Mouse (Mus musculus) midbrain, postnatal 0 days (tissue): ENCODE data around the gene Klhdc1. TPM values are rescaled to one million over a fixed set of nuclear protein-coding genes. Genes with fewer than 3 reads are reported as not detected.

Experiments
- ATAC-seq: fragments of 200-750 bp; cut with Nextera tagmentation; 2 replicates; pipeline ENCODE4 v1.8.0; 2017; ENCODE audit warnings: moderate number of reproducible peaks, mild to moderate bottlenecking, moderate TSS enrichment, moderate library complexity; ENCODE audit not compliant: low FRiP score
- DNase-seq: peaks from one replicate; pipeline ENCODE4 v3.0.0-alpha.2; 2015; ENCODE audit warnings: low spot score
- H3K27ac ChIP-seq: fragments of 300-500 bp; sonication (generic); 2 replicates; pipeline ENCODE4 v1.5.1; 2014; ENCODE audit warnings: low read depth, mild to moderate bottlenecking, low read length, mixed read lengths
- H3K27me3 ChIP-seq: fragments of 300-500 bp; sonication (generic); 2 replicates; pipeline ENCODE4 v1.6.1; 2014; ENCODE audit warnings: low read length, control low read depth, mixed read lengths; ENCODE audit not compliant: insufficient read depth
- H3K36me3 ChIP-seq: fragments of 300-500 bp; sonication (generic); 2 replicates; pipeline ENCODE4 v1.6.1; 2014; ENCODE audit warnings: low read length, control low read depth, mixed read lengths; ENCODE audit not compliant: insufficient read depth
- H3K4me1 ChIP-seq: fragments of 300-500 bp; sonication (generic); 2 replicates; pipeline ENCODE4 v1.6.1; 2014; ENCODE audit warnings: mild to moderate bottlenecking, control low read depth, antibody characterized with exemption, low read length, mixed read lengths; ENCODE audit not compliant: insufficient read depth
- H3K4me2 ChIP-seq: fragments of 300-500 bp; sonication (generic); 2 replicates; pipeline ENCODE4 v1.6.1; 2014; ENCODE audit warnings: low read depth, mild to moderate bottlenecking, low read length, mixed read lengths; ENCODE audit not compliant: poor library complexity, severe bottlenecking
- H3K4me3 ChIP-seq: fragments of 300-500 bp; sonication (generic); 2 replicates; pipeline ENCODE4 v1.5.1; 2014; ENCODE audit warnings: low read depth, mild to moderate bottlenecking, low read length, moderate library complexity
- H3K9ac ChIP-seq: fragments of 300-500 bp; sonication (generic); replicated peaks from 2 replicates; pipeline ENCODE4 v1.6.1; 2014; ENCODE audit warnings: mild to moderate bottlenecking, low read length, moderate library complexity, mixed read lengths; ENCODE audit not compliant: poor library complexity, severe bottlenecking
- H3K9me3 ChIP-seq: fragments of 300-500 bp; sonication (generic); 2 replicates; pipeline ENCODE4 v1.6.1; 2016; ENCODE audit warnings: low read length, control low read depth
- CTCF ChIP-seq: IDR thresholded peaks from 2 replicates; pipeline ENCODE4 v1.5.1; 2016; ENCODE audit warnings: antibody characterized with exemption, mild to moderate bottlenecking
- WGBS: fragments of 180-500 bp; shearing (Covaris S2); extraction: QIAGEN DNeasy Blood & Tissue Kit; methylation state at CpG from one replicate; pipeline ENCODE4 v1.1.7; 2014; 5-methylcytosine and 5-hydroxymethylcytosine counted together
- polyA plus RNA-seq: library from polyadenylated mRNA; unstranded; fragments of >200 nt; fragmentation: Nextera tagmentation; extraction: Ambion mirVana; gene quantifications from 2 replicates; pipeline ENCODE4 v1.2.1, GENCODE M21; 2015
- total RNA-seq: library from RNA; depleted of rRNA; stranded (reverse); fragments of >200 nt; gene quantifications from 2 replicates; pipeline ENCODE4 v1.2.3, GENCODE M21; 2014; rRNA removed

The Klhdc1 gene
- total and polyA plus RNA-seq, 2 experiments from 2014 or later: 8.5 to 25.6 TPM

GRCm38 (mm10) chr12:69318431-69318830, 77.5 kb downstream of the Klhdc1 start:
- H3K36me3 ChIP-seq: peaks cover 32% of the 10 kb centered on the region
- H3K4me2 ChIP-seq: no peak overlapping the region
- DNase-seq (no peak), ATAC-seq (no peak)
- no peak overlapping the region for H3K4me3 ChIP-seq
- H3K4me1 ChIP-seq: no peaks in the 10 kb centered on the region
- H3K27ac ChIP-seq: no peak overlapping the region
- no peaks in the 10 kb centered on the region for H3K9me3 ChIP-seq
- H3K9ac ChIP-seq: no peak overlapping the region
- no peak for TF ChIP-seq CTCF
- no peaks in the 10 kb centered on the region for H3K27me3 ChIP-seq

- Histone ChIP-seq H3K4me3 (no peak overlapping the region), H3K4me1 (no peaks in the 10 kb centered on the region), H3K9me3 (no peaks in the 10 kb centered on the region), H3K27ac (no peak overlapping the region), H3K27me3 (no peaks in the 10 kb centered on the region), H3K36me3 (peaks cover 15% of the 10 kb centered on the region), H3K9ac (no peak overlapping the region), H3K4me2 (no peak overlapping the region)
- no peak for ATAC-seq
- no peak for DNase-seq
- TF ChIP-seq CTCF: no peak
- WGBS: 91% methylated on average over 3 of the region's 3 CpGs
Observed at GRCm38 (mm10) chr12:69331187-69331586, 90.2 kb downstream of the Klhdc1 start.

GRCm38 (mm10) chr12:69332147-69332546, 91.2 kb downstream of the Klhdc1 start:
- H3K27me3 ChIP-seq: no peaks in the 10 kb centered on the region
- no peak overlapping the region for H3K4me2 ChIP-seq
- TF ChIP-seq CTCF: no peak
- H3K4me1 ChIP-seq: no peaks in the 10 kb centered on the region
- no peak overlapping the region for H3K9ac ChIP-seq
- no peak overlapping the region for H3K4me3 ChIP-seq
- 90% methylated on average over 1 of the region's 1 CpGs for whole genome bisulfite sequencing
- no peak for ATAC-seq
- H3K27ac ChIP-seq: no peak overlapping the region
- H3K36me3 ChIP-seq: peaks cover 20% of the 10 kb centered on the region
- H3K9me3 ChIP-seq: no peaks in the 10 kb centered on the region
- DNase-seq: no peak

GRCm38 (mm10) chr12:69333547-69333946, 92.6 kb downstream of the Klhdc1 start:
- no peak overlapping the region for H3K4me2 ChIP-seq
- no peaks in the 10 kb centered on the region for H3K27me3 ChIP-seq
- no peaks in the 10 kb centered on the region for H3K9me3 ChIP-seq
- no peak overlapping the region for H3K4me3 ChIP-seq
- H3K36me3 ChIP-seq: peaks cover 25% of the 10 kb centered on the region
- ATAC-seq: no peak
- H3K9ac ChIP-seq: no peak overlapping the region
- no peak overlapping the region for H3K27ac ChIP-seq
- peak; percentile 15 for DNase-seq
- TF ChIP-seq CTCF: peak; percentile 68
- WGBS: 89% methylated on average over 2 of the region's 2 CpGs
- H3K4me1 ChIP-seq: no peaks in the 10 kb centered on the region

Other genes with a start within 250 kb of the Klhdc1 start
- 145 and 151 TPM in 2 replicates for gene Rps29, start 82.0 kb upstream of the Klhdc1 start, total RNA-seq
- 1,280 and 1,361 TPM in 2 replicates for gene Rps29, start 82.0 kb upstream of the Klhdc1 start, polyA plus RNA-seq
- 0.24 and 1.6 TPM in 2 replicates for gene Lrr1, start 72.4 kb upstream of the Klhdc1 start, total RNA-seq
- 1.2 and 1.3 TPM in 2 replicates for gene Lrr1, start 72.4 kb upstream of the Klhdc1 start, polyA plus RNA-seq
- gene Rpl36al, start 57.1 kb upstream of the Klhdc1 start, total RNA-seq: 117 and 148 TPM in 2 replicates
- gene Rpl36al, start 57.1 kb upstream of the Klhdc1 start, polyA plus RNA-seq: 352 and 392 TPM in 2 replicates
- gene Mgat2, start 57.0 kb upstream of the Klhdc1 start, total RNA-seq: 54.6 and 59.0 TPM in 2 replicates
- gene Mgat2, start 57.0 kb upstream of the Klhdc1 start, polyA plus RNA-seq: 41.5 and 41.9 TPM in 2 replicates
- gene Gm49383, start 44.1 kb upstream of the Klhdc1 start, total RNA-seq: 0.38 and 4.0 TPM in 2 replicates
- 5.3 and 5.4 TPM in 2 replicates for gene Gm49383, start 44.1 kb upstream of the Klhdc1 start, polyA plus RNA-seq
- gene Dnaaf2, start 42.7 kb upstream of the Klhdc1 start, total RNA-seq: 5.0 and 6.1 TPM in 2 replicates
- gene Dnaaf2, start 42.7 kb upstream of the Klhdc1 start, polyA plus RNA-seq: 8.0 and 9.4 TPM in 2 replicates
- 1.2 TPM in 1 of 2 replicates, not detected in the other for gene Gm49384, start 36.9 kb upstream of the Klhdc1 start, total RNA-seq
- gene Gm49384, start 36.9 kb upstream of the Klhdc1 start, polyA plus RNA-seq: 2.5 and 2.9 TPM in 2 replicates
- gene Pole2, start 13.0 kb upstream of the Klhdc1 start, total RNA-seq: 2.4 and 3.6 TPM in 2 replicates
- 1.4 TPM in 2 replicates for gene Pole2, start 13.0 kb upstream of the Klhdc1 start, polyA plus RNA-seq
- gene Klhdc2, start 55.5 kb downstream of the Klhdc1 start, total RNA-seq: 303 and 373 TPM in 2 replicates
- gene Klhdc2, start 55.5 kb downstream of the Klhdc1 start, polyA plus RNA-seq: 259 and 266 TPM in 2 replicates
- gene Nemf, start 116.0 kb downstream of the Klhdc1 start, total RNA-seq: 24.0 and 40.8 TPM in 2 replicates
- 63.9 and 69.6 TPM in 2 replicates for gene Nemf, start 116.0 kb downstream of the Klhdc1 start, polyA plus RNA-seq
- 122 TPM in 2 replicates for gene Arf6, start 131.0 kb downstream of the Klhdc1 start, total RNA-seq
- gene Arf6, start 131.0 kb downstream of the Klhdc1 start, polyA plus RNA-seq: 34.9 and 42.0 TPM in 2 replicates
- gene Gm9887, start 131.3 kb downstream of the Klhdc1 start, total RNA-seq: not detected in 2 replicates
- 0.90 and 1.0 TPM in 2 replicates for gene Gm9887, start 131.3 kb downstream of the Klhdc1 start, polyA plus RNA-seq